In genomic region chr14:50903973-50904827, GRCm38 (mm10) we compare ENCODE assay signal across 8 mouse cellular contexts. TPM values are rescaled to one million over a fixed set of nuclear protein-coding genes. Genes with fewer than 3 reads are reported as not detected.
A peak's percentile ranks its signal among the peaks of the same experiment; 100 is the strongest.
DNase-seq lines count a peak whose midpoint lies in the region; ATAC-seq and TF ChIP-seq lines count a peak whose summit lies in the region.

No protein-coding gene starts in this region.

- H3K9ac ChIP-seq in hindbrain, embryonic 12.5 days, result peak overlapping the region; percentile 56; the same call in 1 of the 2 replicates
- peak overlapping the region; percentile 18; the same call in 1 of the 2 replicates for H3K9ac ChIP-seq in liver, adult 2 months (ENCODE audit: low read depth, low read length)
- H3K9ac ChIP-seq in midbrain, postnatal 0 days (replicated peaks; ENCODE audit: low read length, poor library complexity, severe bottlenecking), result peak overlapping the region; percentile 60

- no peaks in the 10 kb centered on the region for H3K79me2 ChIP-seq in liver, adult 2 months (ENCODE audit: control insufficient read depth, insufficient read depth, low read length)

- peak overlapping the region; percentile 53 for H3K4me2 ChIP-seq in hindbrain, embryonic 12.5 days (replicated peaks)
- peak overlapping the region; percentile 64 for H3K4me2 ChIP-seq in midbrain, postnatal 0 days (ENCODE audit: low read depth, low read length, poor library complexity, severe bottlenecking)

- H3K27ac ChIP-seq in gastrocnemius, adult 2 months, result peak overlapping the region; percentile 71
- H3K27ac ChIP-seq in bone marrow, adult 2 months (ENCODE audit: control insufficient read depth, insufficient read depth, low read depth, low read length, poor library complexity), result no peak overlapping the region
- peak overlapping the region; percentile 43 for H3K27ac ChIP-seq in embryonic fibroblast, embryonic 13.5 days (ENCODE audit: insufficient read depth, low read length)
- no peak overlapping the region for H3K27ac ChIP-seq in hindbrain, embryonic 12.5 days
- no peak overlapping the region for H3K27ac ChIP-seq in liver, adult 2 months (replicated peaks; ENCODE audit: insufficient read depth, low read depth, low read length)
- peak overlapping the region; percentile 19 for H3K27ac ChIP-seq in midbrain, postnatal 0 days (ENCODE audit: low read depth, low read length)

- H3K27me3 ChIP-seq in hindbrain, embryonic 12.5 days, result no peaks in the 10 kb centered on the region
- H3K27me3 ChIP-seq in liver, adult 2 months (ENCODE audit: control insufficient read depth, insufficient read depth, low read length), result no peaks in the 10 kb centered on the region
- H3K27me3 ChIP-seq in midbrain, postnatal 0 days (ENCODE audit: insufficient read depth, low read length), result no peaks in the 10 kb centered on the region

- no peak for TF ChIP-seq POLR2A in bone marrow, adult 2 months (IDR thresholded peaks at IDR 0.05; ENCODE audit: borderline replicate concordance, control insufficient read depth, low read depth, low read length)
- TF ChIP-seq POLR2A in embryonic fibroblast, embryonic 13.5 days (IDR thresholded peaks at IDR 0.05; ENCODE audit: low read depth, low read length), result peak; percentile 60; the same call in 1 of the 2 replicates
- no peak for TF ChIP-seq POLR2A in liver, adult 2 months (IDR thresholded peaks at IDR 0.05; ENCODE audit: extremely low read depth, insufficient read depth, low read length)

- ATAC-seq in hindbrain, embryonic 12.5 days (ENCODE audit: low FRiP score), result peak; percentile 89
- peak; percentile 87 for ATAC-seq in midbrain, postnatal 0 days (ENCODE audit: low FRiP score)

- no peaks in the 10 kb centered on the region for H3K36me3 ChIP-seq in hindbrain, embryonic 12.5 days
- H3K36me3 ChIP-seq in liver, adult 2 months (ENCODE audit: control insufficient read depth, insufficient read depth, low read length), result no peaks in the 10 kb centered on the region
- no peaks in the 10 kb centered on the region for H3K36me3 ChIP-seq in midbrain, postnatal 0 days (ENCODE audit: insufficient read depth, low read length)

- H3K4me1 ChIP-seq in bone marrow, adult 2 months (ENCODE audit: control insufficient read depth, insufficient read depth, low read length), result no peaks in the 10 kb centered on the region; the same call in 1 of the 2 replicates
- H3K4me1 ChIP-seq in embryonic fibroblast, embryonic 13.5 days (ENCODE audit: control insufficient read depth, insufficient read depth, low read length), result no peaks in the 10 kb centered on the region; the same call in 1 of the 2 replicates
- peaks cover 6% of the 10 kb centered on the region; the same call in 1 of the 2 replicates for H3K4me1 ChIP-seq in hindbrain, embryonic 12.5 days
- H3K4me1 ChIP-seq in liver, adult 2 months (ENCODE audit: control insufficient read depth, insufficient read depth, low read length), result no peaks in the 10 kb centered on the region
- H3K4me1 ChIP-seq in midbrain, postnatal 0 days (ENCODE audit: insufficient read depth, low read length), result no peaks in the 10 kb centered on the region

- no peaks in the 10 kb centered on the region for H3K9me3 ChIP-seq in hindbrain, embryonic 12.5 days (replicated peaks)
- H3K9me3 ChIP-seq in midbrain, postnatal 0 days (ENCODE audit: low read length), result no peaks in the 10 kb centered on the region

- DNase-seq in gastrocnemius, adult 2 months, result peak; percentile 63
- DNase-seq in gastrocnemius, postnatal 10 days, result no peak
- peak; percentile 35 for DNase-seq in liver, adult 2 months (ENCODE audit: extremely low read depth, low read depth, low spot score)
- peak; percentile 78 for DNase-seq in midbrain, postnatal 0 days (ENCODE audit: low spot score)
- DNase-seq in layer of hippocampus, adult 9-10 months (ENCODE audit: low spot score), result no peak

- 27% methylated on average over 26 of the region's 26 CpGs for WGBS in bone marrow, adult 2 months
- 2% methylated on average over 26 of the region's 26 CpGs for WGBS in hindbrain, embryonic 12.5 days
- WGBS in liver, adult 2 months, result 18% methylated on average over 26 of the region's 26 CpGs
- WGBS in midbrain, postnatal 0 days, result 2% methylated on average over 26 of the region's 26 CpGs

- H3K4me3 ChIP-seq in gastrocnemius, adult 2 months, result peak overlapping the region; percentile 63
- H3K4me3 ChIP-seq in bone marrow, adult 2 months (replicated peaks; ENCODE audit: control insufficient read depth, low read depth, low read length), result peak overlapping the region; percentile 0
- peak overlapping the region; percentile 18 for H3K4me3 ChIP-seq in embryonic fibroblast, embryonic 13.5 days (ENCODE audit: insufficient read depth, low read length)
- peak overlapping the region; percentile 37 for H3K4me3 ChIP-seq in hindbrain, embryonic 12.5 days
- peak overlapping the region; percentile 6 for H3K4me3 ChIP-seq in liver, adult 2 months (ENCODE audit: insufficient read depth, low read depth, low read length)
- peak overlapping the region; percentile 39 for H3K4me3 ChIP-seq in midbrain, postnatal 0 days (ENCODE audit: low read depth, low read length)

- TF ChIP-seq CTCF in gastrocnemius, adult 2 months (IDR thresholded peaks at IDR 0.05), result peak; percentile 46
- peak; percentile 42; the same call in 1 of the 2 replicates for TF ChIP-seq CTCF in bone marrow, adult 2 months (IDR thresholded peaks at IDR 0.05; ENCODE audit: control insufficient read depth, insufficient read depth, low read length)
- peak; percentile 53; the same call in 1 of the 2 replicates for TF ChIP-seq CTCF in embryonic fibroblast, embryonic 13.5 days (IDR thresholded peaks at IDR 0.05; ENCODE audit: borderline replicate concordance, insufficient read depth, low read length)
- TF ChIP-seq CTCF in liver, adult 2 months (IDR thresholded peaks at IDR 0.05; ENCODE audit: low read depth, low read length), result peak; percentile 74
- TF ChIP-seq CTCF in midbrain, postnatal 0 days (IDR thresholded peaks at IDR 0.05), result peak; percentile 70

- intact Hi-C loops in gastrocnemius, adult 2 months (cut with DNase I), result no loop called here

RNA-seq across cellular contexts. Expression of gene Klhl33, which starts 6.9 kb away (rescaled TPM):
- total RNA-seq in gastrocnemius, adult 2 months (2021), result 10 to 100 TPM; 68.8 to 76.8 TPM
- 100 to 1,000 TPM in 1 of 2 experiments, 10 to 100 TPM in 1; 50.4 to 106 TPM for total RNA-seq in gastrocnemius, postnatal 10 days (2021)
- 0.29 TPM in 1 of 2 replicates, not detected in the other for polyA plus RNA-seq in bone marrow, adult 2 months (2011; ENCODE audit: insufficient read depth, insufficient read length, low replicate concordance, missing spikeins)
- polyA plus RNA-seq in embryonic fibroblast, embryonic 13.5 days (2011; ENCODE audit: insufficient read length, low read depth, missing spikeins), result 0.47 and 0.65 TPM in 2 replicates
- 0.39 and 0.51 TPM in 2 replicates for polyA plus RNA-seq in hindbrain, embryonic 12.5 days (2016; fragmentation: Nextera tagmentation; extraction: Ambion mirVana)
- 0.07 and 0.09 TPM in 2 replicates for total RNA-seq in liver, adult 2 months (2014; rRNA removed)
- polyA plus RNA-seq in liver, adult 2 months (2012; rRNA removed), result 0.05 TPM in 1 of 2 replicates, not detected in the other
- 3.8 and 5.0 TPM in 2 replicates for total RNA-seq in midbrain, postnatal 0 days (2014; rRNA removed)
- polyA plus RNA-seq in midbrain, postnatal 0 days (2015; fragmentation: Nextera tagmentation; extraction: Ambion mirVana), result 2.4 and 2.9 TPM in 2 replicates

RNA-seq across cellular contexts. Expression of gene Osgep, which starts 20.5 kb away (rescaled TPM):
- 10 to 100 TPM; 45.3 to 63.1 TPM for total RNA-seq in gastrocnemius, adult 2 months (2021)
- total RNA-seq in gastrocnemius, postnatal 10 days (2021), result 10 to 100 TPM; 45.2 to 48.4 TPM
- 43.6 and 67.6 TPM in 2 replicates for polyA plus RNA-seq in bone marrow, adult 2 months (2011; ENCODE audit: insufficient read depth, insufficient read length, low replicate concordance, missing spikeins)
- 30.5 and 38.8 TPM in 2 replicates for polyA plus RNA-seq in embryonic fibroblast, embryonic 13.5 days (2011; ENCODE audit: insufficient read length, low read depth, missing spikeins)
- polyA plus RNA-seq in hindbrain, embryonic 12.5 days (2016; fragmentation: Nextera tagmentation; extraction: Ambion mirVana), result 108 and 122 TPM in 2 replicates
- 69.2 and 85.0 TPM in 2 replicates for total RNA-seq in liver, adult 2 months (2014; rRNA removed)
- polyA plus RNA-seq in liver, adult 2 months (2012; rRNA removed), result 41.5 and 50.1 TPM in 2 replicates
- total RNA-seq in midbrain, postnatal 0 days (2014; rRNA removed), result 43.7 and 83.3 TPM in 2 replicates
- 64.9 and 70.4 TPM in 2 replicates for polyA plus RNA-seq in midbrain, postnatal 0 days (2015; fragmentation: Nextera tagmentation; extraction: Ambion mirVana)

RNA-seq across cellular contexts. Expression of gene Apex1, which starts 20.6 kb away (rescaled TPM):
- total RNA-seq in gastrocnemius, adult 2 months (2021), result 10 to 100 TPM; 28.0 to 28.1 TPM
- total RNA-seq in gastrocnemius, postnatal 10 days (2021), result 10 to 100 TPM; 42.7 to 46.1 TPM
- 18.1 and 41.6 TPM in 2 replicates for polyA plus RNA-seq in bone marrow, adult 2 months (2011; ENCODE audit: insufficient read depth, insufficient read length, low replicate concordance, missing spikeins)
- polyA plus RNA-seq in embryonic fibroblast, embryonic 13.5 days (2011; ENCODE audit: insufficient read length, low read depth, missing spikeins), result 62.4 and 68.1 TPM in 2 replicates
- polyA plus RNA-seq in hindbrain, embryonic 12.5 days (2016; fragmentation: Nextera tagmentation; extraction: Ambion mirVana), result 246 and 257 TPM in 2 replicates
- total RNA-seq in liver, adult 2 months (2014; rRNA removed), result 27.8 and 33.6 TPM in 2 replicates
- polyA plus RNA-seq in liver, adult 2 months (2012; rRNA removed), result 27.1 and 28.4 TPM in 2 replicates
- 79.9 and 84.1 TPM in 2 replicates for total RNA-seq in midbrain, postnatal 0 days (2014; rRNA removed)
- polyA plus RNA-seq in midbrain, postnatal 0 days (2015; fragmentation: Nextera tagmentation; extraction: Ambion mirVana), result 150 and 162 TPM in 2 replicates

RNA-seq across cellular contexts. Expression of gene Pip4p1, which starts 26.5 kb away (rescaled TPM):
- 10 to 100 TPM; 16.2 to 16.6 TPM for total RNA-seq in gastrocnemius, adult 2 months (2021)
- 10 to 100 TPM; 16.4 to 20.3 TPM for total RNA-seq in gastrocnemius, postnatal 10 days (2021)
- 33.3 and 67.6 TPM in 2 replicates for polyA plus RNA-seq in bone marrow, adult 2 months (2011; ENCODE audit: insufficient read depth, insufficient read length, low replicate concordance, missing spikeins)
- polyA plus RNA-seq in embryonic fibroblast, embryonic 13.5 days (2011; ENCODE audit: insufficient read length, low read depth, missing spikeins), result 66.4 and 69.5 TPM in 2 replicates
- polyA plus RNA-seq in hindbrain, embryonic 12.5 days (2016; fragmentation: Nextera tagmentation; extraction: Ambion mirVana), result 71.8 and 79.8 TPM in 2 replicates
- 11.9 and 18.7 TPM in 2 replicates for total RNA-seq in liver, adult 2 months (2014; rRNA removed)
- 40.5 and 43.6 TPM in 2 replicates for polyA plus RNA-seq in liver, adult 2 months (2012; rRNA removed)
- total RNA-seq in midbrain, postnatal 0 days (2014; rRNA removed), result 65.4 and 105 TPM in 2 replicates
- 98.4 and 99.4 TPM in 2 replicates for polyA plus RNA-seq in midbrain, postnatal 0 days (2015; fragmentation: Nextera tagmentation; extraction: Ambion mirVana)

RNA-seq across cellular contexts. Expression of gene Pnp, which starts 26.7 kb away (rescaled TPM):
- 1 to 10 TPM; 3.6 to 5.9 TPM for total RNA-seq in gastrocnemius, adult 2 months (2021)
- total RNA-seq in gastrocnemius, postnatal 10 days (2021), result 1 to 10 TPM; 6.1 to 7.8 TPM
- 112 and 145 TPM in 2 replicates for polyA plus RNA-seq in bone marrow, adult 2 months (2011; ENCODE audit: insufficient read depth, insufficient read length, low replicate concordance, missing spikeins)
- 64.5 and 79.4 TPM in 2 replicates for polyA plus RNA-seq in embryonic fibroblast, embryonic 13.5 days (2011; ENCODE audit: insufficient read length, low read depth, missing spikeins)
- 38.2 and 39.5 TPM in 2 replicates for polyA plus RNA-seq in hindbrain, embryonic 12.5 days (2016; fragmentation: Nextera tagmentation; extraction: Ambion mirVana)
- total RNA-seq in liver, adult 2 months (2014; rRNA removed), result 102 and 111 TPM in 2 replicates
- polyA plus RNA-seq in liver, adult 2 months (2012; rRNA removed), result 83.1 and 97.7 TPM in 2 replicates
- 18.8 and 35.9 TPM in 2 replicates for total RNA-seq in midbrain, postnatal 0 days (2014; rRNA removed)
- 12.5 and 14.4 TPM in 2 replicates for polyA plus RNA-seq in midbrain, postnatal 0 days (2015; fragmentation: Nextera tagmentation; extraction: Ambion mirVana)

Comparison
In these comparisons a context has a peak if more than half of its experiments do, and no peak if none do; other contexts are left out.
1. DNase-seq: peak in gastrocnemius, adult 2 months (single experiment), liver, adult 2 months (single experiment) and midbrain, postnatal 0 days (single experiment); none in gastrocnemius, postnatal 10 days (single experiment) and layer of hippocampus, adult 9-10 months (single experiment).
2. H3K27ac ChIP-seq: peak in gastrocnemius, adult 2 months (single experiment), embryonic fibroblast, embryonic 13.5 days (single experiment) and midbrain, postnatal 0 days (single experiment); none in bone marrow, adult 2 months (single experiment), hindbrain, embryonic 12.5 days (single experiment) and liver, adult 2 months (single experiment).
3. H3K4me3 ChIP-seq: peak in every context shown above with its lines; median percentile 63 in gastrocnemius, adult 2 months; 39 in midbrain, postnatal 0 days; 37 in hindbrain, embryonic 12.5 days; 18 in embryonic fibroblast, embryonic 13.5 days; 6 in liver, adult 2 months; 0 in bone marrow, adult 2 months.
4. Peak in every context shown above with its lines, with median percentiles within 50 percentile points of each other: CTCF ChIP-seq and H3K9ac ChIP-seq.